Mouse (Mus musculus) cerebellum, postnatal 4 days (tissue): ENCODE data around the gene Zfp503.

ENCODE experiments used
- DNase-seq, 2 experiments: peaks; one replicate each; pipeline ENCODE4 v3.0.0; 2022; ENCODE audit warnings: low spot score in 2 of 2, mixed read lengths in 1 of 2

Zfp503 gene

DNA sequence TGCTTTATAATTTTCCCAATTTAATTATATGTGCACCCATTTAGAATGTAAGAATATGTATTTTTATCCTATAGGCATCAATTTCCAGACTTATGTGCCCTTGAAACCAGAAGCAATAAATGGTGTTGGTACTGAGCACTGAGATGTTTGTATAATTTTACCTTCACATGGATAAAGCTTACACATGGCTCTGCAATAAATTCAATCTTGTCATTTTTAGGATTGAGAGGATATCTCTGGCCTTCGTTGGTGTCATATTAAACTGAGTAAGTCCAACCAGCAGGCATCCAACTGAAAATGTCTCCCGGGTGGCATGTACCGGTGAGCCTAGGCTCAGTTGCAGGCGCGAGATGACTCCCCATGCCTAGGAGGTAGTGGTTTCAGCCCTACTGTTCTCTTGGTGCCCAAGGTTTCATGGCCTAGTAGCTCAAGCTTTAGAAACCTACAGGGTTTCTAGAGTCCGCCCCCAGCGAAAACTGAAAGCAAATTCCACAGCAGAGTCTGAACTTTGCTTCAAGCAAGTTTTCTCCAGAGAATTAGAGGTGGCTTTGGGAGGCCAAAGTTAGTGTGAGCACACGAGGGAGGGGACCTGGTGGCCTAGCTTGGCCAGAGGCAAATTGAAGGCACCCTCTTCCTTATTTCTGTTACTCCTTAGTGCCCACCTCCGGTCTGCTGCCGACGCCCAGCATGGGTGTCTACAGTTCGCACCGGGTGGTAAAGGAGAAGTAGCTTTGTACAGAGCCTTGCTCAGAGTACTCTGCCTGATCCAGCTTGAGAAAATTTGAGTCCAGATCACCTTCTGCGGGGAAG is 4.1 kb upstream of the Zfp503 start:
- DNase-seq: no peak

DNA sequence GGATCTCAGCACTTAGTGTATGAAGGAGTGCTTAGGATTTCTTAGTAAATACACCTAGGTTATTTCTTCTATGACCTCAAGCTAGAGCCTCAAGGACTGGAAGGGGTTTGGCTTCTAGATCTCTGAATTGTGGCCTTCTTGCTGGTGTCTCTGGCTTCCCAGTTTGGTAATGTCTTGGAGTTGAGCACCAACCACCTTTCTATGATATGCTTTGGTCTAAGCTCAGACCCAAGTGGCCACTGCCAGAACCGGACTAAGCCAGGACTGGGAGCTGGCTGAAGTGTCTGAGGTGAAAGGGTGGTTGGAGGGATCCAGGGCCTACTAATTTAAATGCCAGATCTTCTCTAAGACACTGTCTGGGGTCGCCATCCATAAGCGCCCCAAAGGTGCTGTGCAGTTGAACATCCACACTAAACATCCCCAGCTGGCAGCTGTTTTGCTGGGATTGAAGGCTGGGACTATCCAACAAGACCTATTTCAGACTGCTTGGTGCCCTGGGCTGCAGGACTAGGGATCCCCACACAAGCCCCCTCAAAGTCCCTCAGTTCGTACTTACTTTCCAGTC is 3.0 kb upstream of the Zfp503 start:
- no peak for DNase-seq

DNA sequence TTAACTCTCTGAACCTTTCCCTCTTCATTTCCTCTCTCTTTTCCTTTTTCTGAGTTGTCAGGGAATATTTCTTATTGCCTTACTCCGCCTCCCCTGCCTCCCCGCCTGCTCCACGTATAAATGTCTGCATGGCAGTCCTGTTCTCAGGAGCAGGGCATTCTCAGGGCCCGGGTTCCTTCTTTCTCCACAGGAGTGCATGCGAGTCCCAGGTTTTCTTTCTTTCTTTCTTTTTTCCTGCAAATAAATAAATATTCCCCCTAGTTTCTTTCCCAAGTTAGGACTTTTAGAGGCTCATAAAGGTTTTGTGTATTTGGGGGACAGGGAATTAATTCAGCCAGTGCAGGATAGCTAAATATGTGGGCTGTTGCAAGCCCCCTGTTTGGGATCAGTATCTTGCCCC is 2.5 kb upstream of the Zfp503 start:
- DNase-seq: no peak

DNA sequence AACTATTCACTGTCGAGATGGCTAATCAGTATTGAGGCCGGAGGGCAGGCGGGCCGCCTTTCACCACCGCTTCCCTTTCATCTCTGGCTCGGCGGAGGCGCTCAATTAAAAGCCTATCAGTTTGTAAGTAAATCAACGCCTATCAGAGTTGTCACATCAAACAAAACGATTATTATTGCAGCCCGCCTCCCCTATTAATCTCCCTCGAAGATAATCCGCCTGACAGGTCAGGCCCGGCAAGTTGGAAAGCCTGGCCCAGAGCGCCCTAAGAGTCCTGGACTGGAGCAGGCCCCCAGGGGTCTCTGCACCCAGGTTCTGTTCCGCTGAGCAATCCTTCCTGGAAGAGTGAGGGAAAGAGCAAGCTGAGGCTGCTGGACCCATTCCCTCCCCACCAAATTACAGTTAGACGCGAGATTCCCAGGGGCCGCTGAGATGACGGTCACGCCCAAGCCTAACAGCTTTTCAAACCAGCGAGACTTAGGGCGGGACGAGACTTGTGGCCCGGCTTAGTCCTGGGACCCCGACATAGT is 1.9 kb upstream of the Zfp503 start:
- no peak for DNase-seq

DNA sequence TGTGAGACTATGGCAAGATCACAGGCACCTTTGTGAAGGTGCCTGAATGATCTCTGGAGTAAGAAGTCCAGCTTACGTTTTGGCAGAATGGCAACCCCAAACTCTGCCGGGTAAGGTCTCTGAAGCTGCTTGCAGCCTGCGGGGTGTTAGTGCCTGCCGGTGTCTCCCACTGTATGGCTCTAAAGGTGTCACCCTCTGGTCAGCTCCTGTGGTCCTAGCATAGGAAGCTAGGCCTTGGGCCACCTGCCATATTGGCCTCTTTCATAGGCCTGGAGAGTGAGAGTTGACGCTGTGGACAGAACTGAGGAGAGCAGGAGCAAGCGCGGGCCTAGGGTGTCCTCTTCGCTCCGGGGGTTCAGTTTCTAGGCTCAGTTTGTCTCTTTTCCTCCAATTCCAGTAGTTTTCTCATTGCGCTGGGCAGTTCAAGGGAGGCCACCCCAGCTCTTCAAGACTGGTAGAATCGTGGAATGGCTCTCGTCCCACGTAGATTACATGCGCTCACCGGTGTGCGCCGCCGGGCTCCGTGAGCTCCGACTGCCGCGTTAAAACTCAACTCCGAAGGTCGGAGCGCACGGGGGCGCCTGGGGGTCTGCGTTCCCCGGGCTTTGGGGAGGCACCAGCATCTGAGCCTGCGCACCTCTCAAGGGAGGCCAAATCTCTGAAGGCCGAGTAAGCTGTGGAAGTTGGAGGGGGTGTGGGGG is 1.1 kb upstream of the Zfp503 start:
- no peak for DNase-seq

DNA sequence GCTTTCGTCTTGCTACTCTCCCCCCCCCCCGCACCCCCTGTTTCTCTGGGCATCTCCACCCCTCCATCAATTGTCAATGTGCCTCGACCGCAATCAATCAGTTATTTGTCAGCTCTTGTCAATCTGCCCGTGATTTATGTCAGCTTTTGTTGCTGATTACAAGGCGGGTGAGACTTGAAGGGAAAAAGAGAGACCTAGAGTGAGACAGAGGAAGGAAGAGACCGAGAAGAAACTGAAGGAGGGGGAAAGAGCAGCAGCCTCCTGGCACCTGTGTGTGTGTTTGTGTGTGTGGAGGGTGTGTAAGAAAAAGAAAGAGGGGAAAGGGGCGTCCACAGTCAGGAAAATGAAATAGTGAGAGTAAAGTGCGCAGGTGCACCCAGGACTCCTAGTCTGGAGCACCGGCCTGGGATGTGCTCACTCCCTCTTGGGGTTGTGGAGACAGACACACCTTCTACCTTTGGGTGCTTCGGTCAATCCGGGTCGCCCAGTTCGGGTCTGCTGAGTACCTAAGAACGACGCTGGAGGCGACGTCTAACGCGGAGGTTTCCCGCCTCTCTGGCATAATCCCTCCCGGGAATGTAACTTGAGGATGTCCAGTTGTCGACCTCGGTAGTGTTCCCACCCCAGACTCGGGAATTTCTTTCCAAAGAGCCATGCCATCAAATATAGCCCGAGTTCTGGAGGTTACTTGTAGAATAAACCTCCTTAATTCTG is 667 bp downstream of the Zfp503 start:
- DNase-seq: peak in 1 of 2 experiments; percentile 13

DNA sequence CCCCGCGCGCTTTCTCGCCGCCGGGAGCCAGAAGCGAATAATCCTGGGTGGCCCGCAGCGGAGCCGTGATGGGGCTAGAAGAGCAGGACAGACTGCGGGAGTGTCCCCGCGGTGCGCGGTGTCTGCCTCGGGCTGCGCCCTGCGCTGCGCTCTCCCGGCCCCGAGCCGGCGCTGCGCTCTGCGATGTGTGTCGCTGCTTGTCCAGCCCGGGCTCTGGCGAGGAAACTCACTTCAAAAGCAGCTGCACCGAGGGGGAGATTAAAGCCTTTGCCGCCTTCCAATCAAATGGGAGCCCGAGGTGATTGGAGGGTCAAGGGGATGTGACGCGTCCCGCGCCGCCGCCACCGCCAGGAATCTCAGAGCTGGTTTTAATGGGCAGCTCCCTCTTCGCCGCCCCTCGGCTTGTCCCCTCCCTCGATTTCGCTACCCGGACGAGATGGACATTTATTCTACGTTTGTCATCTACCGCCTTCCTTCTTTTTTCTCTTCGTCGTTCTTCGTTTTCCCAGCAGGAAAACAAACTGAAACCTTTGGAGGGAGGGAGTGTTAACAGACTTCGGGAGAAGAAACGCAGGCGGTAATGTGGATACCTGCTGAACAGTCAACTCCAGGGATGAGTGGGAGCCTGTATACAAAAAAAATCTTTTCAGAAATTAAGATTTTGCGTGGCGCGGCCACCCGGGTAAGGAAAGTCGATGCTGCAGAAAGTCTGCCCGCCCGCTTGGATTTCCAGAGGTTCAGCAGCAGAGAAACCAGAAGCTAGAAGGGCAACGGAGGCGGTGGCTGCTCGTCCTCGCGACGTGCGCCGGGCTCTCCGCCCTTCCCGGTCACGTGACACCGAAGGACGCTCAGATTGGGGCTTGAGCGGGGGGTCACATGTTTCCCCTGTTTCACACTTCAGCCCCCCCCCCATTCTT is 1.5 kb downstream of the Zfp503 start:
- DNase-seq: peak; percentile 81 to 88

DNA sequence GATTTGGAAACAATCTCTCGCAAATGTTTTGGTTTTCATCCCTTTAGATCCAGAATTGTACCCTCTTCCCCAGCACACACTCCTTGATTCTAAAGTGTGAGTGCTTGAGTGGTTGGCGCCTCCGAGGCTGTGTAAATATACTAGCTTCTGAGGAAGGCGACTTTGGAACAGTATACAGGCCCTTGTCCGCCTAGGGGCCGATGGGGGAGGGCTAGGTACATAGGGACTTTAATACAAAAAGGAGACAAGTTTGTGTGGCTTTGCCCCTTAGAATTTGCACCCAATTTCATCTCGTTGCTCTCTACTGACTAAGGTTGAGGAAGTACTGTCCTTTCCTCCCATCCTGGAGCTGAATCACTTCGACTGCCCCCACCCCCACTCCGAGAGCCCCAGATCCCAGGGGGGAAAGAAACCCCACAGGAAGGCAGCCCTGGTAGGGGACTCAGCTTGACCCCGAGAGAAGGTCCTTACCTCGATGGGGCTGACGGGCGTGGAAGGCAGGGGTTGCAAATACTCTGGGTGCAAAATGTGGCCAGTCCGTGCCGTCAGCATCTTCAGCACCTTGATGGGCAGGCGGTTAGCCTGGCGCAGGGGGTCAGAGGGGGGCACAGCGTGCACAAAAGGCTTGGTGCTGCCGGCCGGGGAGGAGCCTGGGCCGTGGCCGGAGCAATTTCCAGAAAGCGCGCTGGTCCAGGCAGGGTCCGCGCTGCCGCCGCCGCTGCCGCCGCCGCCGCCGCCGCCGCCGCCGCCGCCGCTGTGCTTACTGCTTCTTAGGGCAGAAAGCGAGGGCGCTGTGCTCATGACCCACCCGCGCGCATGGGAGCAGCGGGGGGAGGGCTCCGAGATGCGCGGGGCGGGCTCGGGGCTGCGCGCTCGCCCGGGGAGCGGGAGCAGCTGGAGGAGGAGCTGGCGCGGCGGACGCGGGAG is 2.4 kb downstream of the Zfp503 start:
- DNase-seq: no peak

DNA sequence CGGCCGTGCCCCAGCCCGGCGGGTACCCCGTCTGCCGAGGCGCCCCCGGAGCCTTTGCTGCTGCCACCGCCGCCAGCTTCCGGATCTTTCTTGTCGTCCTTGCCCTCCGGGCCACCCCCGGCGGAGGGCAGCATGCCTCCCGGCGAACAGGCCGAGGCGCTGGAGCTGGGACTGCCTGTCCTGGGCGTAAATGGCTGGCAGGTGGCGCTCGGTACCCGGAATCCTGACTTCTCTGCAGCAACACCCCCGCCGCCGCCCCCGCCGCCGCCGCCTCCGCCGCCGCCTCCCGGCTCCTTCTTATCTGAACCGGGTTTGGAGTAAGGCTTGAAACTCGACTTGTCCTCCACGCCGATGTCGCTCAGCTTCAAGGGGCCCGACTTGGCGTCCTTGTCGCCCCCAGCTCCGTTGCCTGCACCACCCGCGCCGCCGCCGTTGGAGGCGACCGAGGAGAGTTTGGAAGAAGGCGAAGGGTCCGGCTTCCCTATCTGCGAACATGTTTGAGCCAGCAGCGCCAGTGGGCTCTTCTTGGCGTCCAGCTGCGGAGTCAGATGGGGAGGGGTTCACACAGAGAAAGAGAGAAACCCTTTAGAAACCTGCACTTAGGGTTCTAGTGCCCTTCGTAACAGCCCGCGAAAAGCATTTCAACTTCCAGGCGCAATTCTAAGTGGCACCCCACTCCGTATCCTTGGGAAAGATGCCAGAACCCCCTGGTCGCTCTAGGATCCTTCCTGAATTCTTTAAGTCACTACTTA is 3.2 kb downstream of the Zfp503 start:
- DNase-seq: peak; percentile 79 to 87

DNA sequence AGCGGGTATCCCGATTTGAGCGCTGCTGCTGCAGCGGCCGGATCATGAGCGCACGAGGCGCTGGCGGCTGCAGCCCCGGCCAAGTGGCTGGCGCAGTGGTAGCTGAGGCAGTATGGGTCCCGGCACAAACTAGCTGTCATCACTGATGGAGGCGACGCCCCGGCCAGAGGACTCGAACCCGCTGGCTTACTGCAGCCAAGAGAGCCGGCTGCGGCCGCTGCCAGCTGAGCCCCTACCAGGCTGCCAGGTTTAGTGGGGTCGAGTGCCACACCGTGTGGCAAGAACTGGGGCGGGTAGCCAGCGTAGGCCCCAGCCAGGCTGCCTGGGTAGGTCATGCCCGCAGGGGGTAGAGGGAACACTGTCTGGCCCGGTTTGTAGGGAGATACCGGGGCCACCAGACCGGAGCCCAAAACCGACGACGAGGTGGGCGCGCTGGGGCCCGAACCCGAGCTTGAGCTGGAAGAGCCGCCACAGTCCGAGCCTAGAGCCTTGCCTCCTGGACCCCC is 3.9 kb downstream of the Zfp503 start:
- DNase-seq: peak in 1 of 2 experiments; percentile 20

DNA sequence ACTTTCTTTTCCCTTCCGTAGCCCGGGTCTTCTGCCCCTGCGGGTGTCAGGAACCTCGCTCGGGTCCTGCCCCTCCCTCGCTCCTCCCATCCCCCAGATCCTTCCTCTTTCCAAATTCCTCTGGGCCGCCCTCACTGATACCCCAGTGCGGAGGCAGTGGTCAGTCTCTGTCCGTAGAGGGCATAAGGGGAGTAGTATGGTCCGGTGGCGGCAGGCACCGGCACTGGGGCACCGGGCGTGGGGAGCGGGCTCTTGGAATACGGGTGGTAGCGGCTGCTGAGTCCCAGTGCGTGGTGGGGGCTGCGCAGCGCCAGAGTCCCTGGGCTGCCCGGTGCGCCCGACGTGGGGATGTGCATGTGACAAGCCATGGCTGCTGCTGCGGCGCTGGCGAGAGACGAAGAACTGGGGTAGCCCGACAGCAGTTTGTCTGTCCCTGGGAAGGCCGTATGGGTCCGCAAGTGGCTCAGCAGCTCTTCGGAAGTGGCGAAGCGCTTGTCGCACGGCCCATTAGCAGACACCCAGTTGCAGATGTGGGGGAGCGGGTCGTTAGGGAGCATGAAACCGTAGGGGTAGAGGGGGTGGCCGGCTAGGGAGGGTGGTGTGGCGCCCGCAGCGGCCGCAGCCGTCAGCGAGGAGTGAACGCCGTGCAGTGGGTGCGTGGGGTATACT is 4.5 kb downstream of the Zfp503 start:
- peak; percentile 13 to 24 for DNase-seq

DNA sequence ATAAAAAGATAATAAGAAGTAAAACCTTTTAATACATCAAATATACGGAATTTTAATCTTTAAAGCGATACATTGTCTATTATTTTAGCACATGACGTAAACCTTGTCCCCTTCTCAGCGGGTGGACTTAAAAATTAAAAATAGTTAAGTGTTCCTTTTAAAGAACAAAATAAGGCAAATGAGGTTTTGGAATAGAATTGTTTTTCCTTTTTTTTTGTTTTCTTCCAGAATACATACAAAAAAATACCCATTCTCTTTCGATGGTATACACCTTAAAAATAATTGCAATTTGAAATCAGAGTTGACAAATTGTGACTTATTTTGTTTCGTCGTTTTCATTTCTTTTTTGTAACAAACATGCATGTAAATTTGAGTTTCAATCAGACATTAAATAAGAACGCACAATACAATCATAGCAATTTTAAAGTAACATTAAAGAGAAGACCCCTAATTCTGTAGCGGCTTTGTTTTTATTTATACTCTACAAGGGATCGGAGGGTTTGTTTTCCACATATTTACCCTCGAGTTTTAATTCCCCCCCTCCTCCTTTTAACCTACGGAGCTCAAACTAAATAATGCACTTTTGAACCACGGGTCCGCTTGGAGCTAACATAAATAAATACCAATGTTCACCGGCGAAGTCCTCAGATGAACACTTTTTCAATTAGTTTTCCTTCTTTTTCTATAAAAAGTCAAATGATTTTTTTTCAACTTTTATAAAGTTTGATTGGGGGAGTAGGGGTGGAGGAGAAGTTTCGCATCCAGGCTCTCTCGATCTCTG is 5.3 kb downstream of the Zfp503 start:
- no peak for DNase-seq

DNA sequence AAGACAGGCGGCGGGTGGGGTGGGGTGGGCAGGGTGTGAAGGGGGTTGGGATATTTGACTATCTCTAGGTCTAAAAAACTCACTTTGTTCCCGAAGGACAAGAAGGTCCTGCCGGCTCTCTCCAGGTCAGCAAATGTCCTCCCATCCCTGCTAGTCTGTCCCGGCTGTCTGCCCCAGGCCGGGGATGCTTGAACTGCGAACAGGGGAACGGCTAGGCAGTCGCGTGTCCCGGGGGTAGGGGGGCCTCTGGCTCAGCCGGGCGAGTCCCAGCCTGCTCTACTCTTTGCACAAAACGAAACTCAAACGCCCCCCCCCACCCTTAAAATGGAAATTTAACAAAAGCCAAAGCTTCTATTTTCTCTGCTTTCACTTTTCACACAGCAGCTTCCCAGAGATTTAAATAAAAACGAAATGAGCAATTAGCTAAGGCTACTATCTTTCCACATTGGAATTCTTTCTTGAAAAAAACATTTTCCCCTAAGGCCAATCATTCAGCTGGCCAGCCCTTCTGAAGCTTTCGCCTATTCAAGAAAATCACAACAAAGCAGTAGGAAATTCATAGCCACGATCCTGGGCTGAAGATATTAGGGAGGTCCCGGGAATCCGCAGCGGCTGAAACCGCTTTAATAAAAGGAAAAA is 6.0 kb downstream of the Zfp503 start:
- peak in 1 of 2 experiments; percentile 7 for DNase-seq

DNA sequence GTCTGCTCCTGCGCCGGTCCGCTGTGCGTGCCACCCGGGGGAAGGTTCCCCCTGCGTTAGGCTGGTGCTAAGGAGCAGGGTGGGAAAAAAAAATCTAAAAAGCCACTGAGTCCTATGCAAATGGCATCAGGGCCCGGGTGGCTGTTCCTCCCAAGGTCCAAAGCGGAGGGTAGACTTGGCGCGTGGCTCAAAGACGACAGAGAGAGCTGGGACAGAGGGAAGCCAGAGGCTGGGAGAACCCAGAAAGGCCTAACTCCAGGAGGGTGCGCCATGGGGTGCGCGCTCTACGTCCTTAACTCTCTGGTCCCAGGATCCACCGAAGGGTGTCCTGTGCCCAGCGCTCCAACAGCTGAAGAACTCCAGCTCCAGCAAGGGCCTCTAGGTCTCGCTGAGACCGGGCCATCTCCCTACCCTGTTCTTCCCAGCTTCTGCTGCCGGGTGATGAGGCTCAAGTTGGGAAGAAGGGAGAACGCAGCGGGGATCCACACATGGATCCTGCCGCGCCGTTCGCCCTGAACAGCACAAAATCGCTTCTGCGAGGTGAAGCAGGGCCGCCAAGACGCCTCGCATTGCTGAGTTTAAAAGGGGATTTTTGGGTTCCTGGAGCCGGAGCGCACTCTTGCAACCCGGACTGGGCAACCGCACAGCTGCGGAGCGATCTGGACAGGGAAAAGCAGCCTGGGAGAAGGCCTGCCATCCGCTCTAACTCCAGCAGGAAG is 6.7 kb downstream of the Zfp503 start:
- peak in 1 of 2 experiments; percentile 18 for DNase-seq

DNA sequence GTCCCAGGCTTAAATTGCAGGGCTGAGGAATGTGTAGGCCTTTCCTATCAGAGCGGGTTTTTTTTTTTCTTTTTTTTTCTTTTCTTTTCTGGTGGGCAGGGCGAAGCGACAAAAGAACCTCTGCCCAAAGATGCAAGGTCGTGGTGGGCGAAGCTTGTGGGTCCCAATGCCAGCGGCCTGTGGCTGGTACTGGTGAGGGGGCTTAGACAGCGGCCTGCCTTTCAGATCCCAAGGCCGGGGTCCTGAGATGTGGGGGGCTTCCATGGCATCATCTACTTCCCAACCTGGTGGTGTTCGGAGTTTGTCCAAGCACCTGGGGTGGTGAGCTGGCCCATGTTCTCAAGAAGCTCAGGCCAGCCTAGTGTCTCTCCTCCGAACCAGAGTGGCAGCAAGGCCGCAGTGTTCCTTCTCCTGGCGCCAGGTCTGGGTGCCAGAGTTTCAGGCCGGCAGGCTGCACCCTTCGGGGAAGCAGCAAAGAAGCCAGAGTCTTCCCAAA is 7.3 kb downstream of the Zfp503 start:
- peak in 1 of 2 experiments; percentile 25 for DNase-seq

DNA sequence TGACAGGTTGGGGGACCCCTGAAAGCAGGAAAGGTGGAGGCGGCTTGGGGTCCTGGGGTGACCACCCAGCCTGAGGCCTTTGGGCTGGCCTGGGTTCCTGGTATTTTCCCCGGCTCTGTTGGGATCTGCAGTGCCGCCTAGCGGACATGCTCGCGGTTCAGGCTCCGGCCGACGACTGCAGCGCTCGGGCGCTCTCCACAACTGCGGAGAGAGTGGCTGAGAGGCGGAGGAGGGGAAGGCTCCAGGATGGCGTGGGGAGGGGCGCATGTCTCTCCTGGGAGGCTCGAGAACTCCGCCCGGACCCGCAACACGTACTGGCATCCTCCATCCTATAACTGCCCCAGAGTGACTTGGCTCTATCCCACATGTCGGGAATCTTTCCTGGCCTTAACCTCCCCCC is 7.9 kb downstream of the Zfp503 start:
- peak; percentile 75 to 77 for DNase-seq
